Mouse (Mus musculus): ENCODE data around the gene Cdc34. TPM values are rescaled to one million over a fixed set of nuclear protein-coding genes. Genes with fewer than 3 reads are reported as not detected.

The Cdc34 gene
- polyA plus RNA-seq, 1 experiment from 2014 or later: 108 TPM

DNA sequence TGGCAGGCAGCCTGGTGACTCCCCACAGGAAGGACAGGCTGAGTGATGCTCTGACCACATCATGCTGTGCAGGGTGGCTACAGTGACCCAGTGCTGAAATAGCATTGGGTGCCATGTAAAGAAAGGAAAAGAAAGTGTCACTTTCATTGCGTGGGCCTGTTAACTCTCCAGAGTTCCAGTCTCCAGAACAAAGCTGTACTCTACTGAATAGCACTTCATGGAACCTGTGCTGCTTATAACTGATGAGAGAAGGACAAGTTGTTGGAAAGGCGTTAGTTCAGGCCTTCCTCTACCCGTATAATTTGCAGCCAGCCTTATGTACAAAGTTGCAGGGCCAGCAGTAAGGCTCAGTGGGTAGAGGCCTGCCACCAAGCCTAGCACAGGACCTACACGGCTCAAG, 6.7 kb downstream of the Cdc34 start, which contains the start of gene Gzmm:
Gene Gzmm, plus strand, starts transcription at position 301 of the 400 bp plus-strand sequence.
- Histone ChIP-seq H3K4me2 (no peak within 1 kb of the TSS), H3K4me3 (replicated peaks) (no peak within 1 kb of the TSS), H3K27ac (no peak within 1 kb of the TSS), H3K9me3 (no peaks in the 10 kb centered on the region), H3K4me1 (peaks cover 9% of the 10 kb centered on the region), H3K36me3 (peaks cover 47% of the 10 kb centered on the region), H3K9ac (no peak within 1 kb of the TSS), H3K27me3 (replicated peaks) (no peaks in the 10 kb centered on the region)
- no peak for ATAC-seq (ENCODE audit: insufficient read depth, low FRiP score, low read depth)
- 70% methylated on average over 4 of the region's 4 CpGs for WGBS

DNA sequence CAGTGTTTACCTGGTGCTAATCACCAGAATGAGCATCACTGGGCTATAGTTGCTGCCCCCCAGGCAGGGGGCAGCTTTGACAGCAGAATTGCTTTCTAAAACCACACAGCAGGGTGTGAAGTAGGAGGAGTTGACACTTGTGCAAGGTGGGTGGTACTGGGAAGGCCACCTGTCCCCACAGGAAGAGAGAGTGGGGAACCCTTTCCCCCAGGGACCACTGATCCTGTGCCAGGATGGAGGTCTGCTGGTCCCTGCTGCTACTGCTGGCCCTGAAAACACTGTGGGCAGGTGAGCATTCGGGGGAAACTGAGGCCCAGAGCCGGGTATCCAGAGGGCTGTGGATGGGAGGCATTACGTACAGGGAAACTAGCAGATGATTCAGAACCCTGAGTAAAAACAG, 7.2 kb downstream of the Cdc34 start:
- Histone ChIP-seq H3K4me3 (replicated peaks) (no peak overlapping the region), H3K36me3 (peaks cover 47% of the 10 kb centered on the region), H3K27me3 (replicated peaks) (no peaks in the 10 kb centered on the region), H3K9me3 (no peaks in the 10 kb centered on the region), H3K27ac (no peak overlapping the region), H3K9ac (no peak overlapping the region), H3K4me2 (no peak overlapping the region), H3K4me1 (peaks cover 5% of the 10 kb centered on the region)
- WGBS: 93% methylated on average over 3 of the region's 3 CpGs
- no peak for ATAC-seq (ENCODE audit: insufficient read depth, low FRiP score, low read depth)

DNA sequence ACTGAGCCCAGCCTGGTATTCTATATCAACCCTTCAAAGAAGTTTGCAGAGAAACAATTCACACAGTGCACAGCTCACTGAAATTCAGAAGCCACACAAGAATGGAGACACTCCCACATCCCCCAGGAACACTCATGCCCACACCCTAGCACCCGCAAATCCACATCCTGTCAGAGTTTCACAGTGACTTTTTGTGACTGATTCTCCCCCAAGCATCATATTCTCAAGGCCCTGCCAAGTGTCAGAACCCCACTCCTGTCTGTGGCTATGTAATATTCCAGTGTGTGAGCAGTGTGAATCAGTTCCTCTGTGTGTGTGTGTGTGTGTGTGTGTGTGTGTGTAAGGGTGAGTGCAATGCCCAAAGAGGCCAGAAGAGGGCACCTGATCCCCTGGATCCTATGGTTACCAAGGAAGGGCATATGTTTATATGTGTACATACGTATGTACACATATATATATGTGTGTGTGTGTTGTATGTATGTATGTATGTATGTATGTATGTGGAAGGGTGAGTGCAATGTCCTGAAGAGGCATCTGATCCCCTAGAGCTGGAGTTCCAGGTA, 10.1 kb downstream of the Cdc34 start:
- Histone ChIP-seq H3K9me3 (no peaks in the 10 kb centered on the region), H3K9ac (no peak overlapping the region), H3K27ac (no peak overlapping the region), H3K36me3 (peaks cover 24% of the 10 kb centered on the region), H3K27me3 (replicated peaks) (no peaks in the 10 kb centered on the region), H3K4me1 (peaks cover 23% of the 10 kb centered on the region), H3K4me2 (no peak overlapping the region), H3K4me3 (replicated peaks) (no peak overlapping the region)
- 90% methylated on average over 2 of the region's 2 CpGs for WGBS
- ATAC-seq (ENCODE audit: insufficient read depth, low FRiP score, low read depth): no peak

- no peaks in the 10 kb centered on the region for H3K27me3 ChIP-seq (replicated peaks)
- no peak for ATAC-seq (ENCODE audit: insufficient read depth, low FRiP score, low read depth)
- no peak overlapping the region for H3K9ac ChIP-seq
- no peaks in the 10 kb centered on the region for H3K9me3 ChIP-seq
- H3K4me1 ChIP-seq: peaks cover 33% of the 10 kb centered on the region
- peaks cover 8% of the 10 kb centered on the region for H3K36me3 ChIP-seq
- H3K27ac ChIP-seq: no peak overlapping the region
- 64% methylated on average over 12 of the region's 12 CpGs for WGBS
- no peak overlapping the region for H3K4me3 ChIP-seq (replicated peaks)
- no peak overlapping the region for H3K4me2 ChIP-seq
These were observed 11.8 kb downstream of the Cdc34 start for GRCm38 (mm10) chr10:79693580-79694378.

- H3K27me3 ChIP-seq (replicated peaks): no peaks in the 10 kb centered on the region
- 83% methylated on average over 6 of the region's 6 CpGs for WGBS
- H3K27ac ChIP-seq: no peak overlapping the region
- no peak overlapping the region for H3K4me2 ChIP-seq
- H3K36me3 ChIP-seq: peaks cover 2% of the 10 kb centered on the region; the same call in 1 of the 2 replicates
- H3K4me1 ChIP-seq: peaks cover 30% of the 10 kb centered on the region
- no peak overlapping the region for H3K9ac ChIP-seq
- ATAC-seq (ENCODE audit: insufficient read depth, low FRiP score, low read depth): no peak
- H3K9me3 ChIP-seq: no peaks in the 10 kb centered on the region
- no peak overlapping the region for H3K4me3 ChIP-seq (replicated peaks)
These were observed 12.3 kb downstream of the Cdc34 start for GRCm38 (mm10) chr10:79694379-79694655.

- H3K27me3 ChIP-seq (replicated peaks): no peaks in the 10 kb centered on the region
- no peaks in the 10 kb centered on the region for H3K36me3 ChIP-seq
- peak overlapping the region; percentile 8; the same call in 1 of the 2 replicates for H3K4me2 ChIP-seq
- no peaks in the 10 kb centered on the region for H3K9me3 ChIP-seq
- peak; percentile 43; the same call in 1 of the 2 replicates for ATAC-seq (ENCODE audit: insufficient read depth, low FRiP score, low read depth)
- 53% methylated on average over 13 of the region's 13 CpGs for WGBS
- H3K4me3 ChIP-seq (replicated peaks): no peak overlapping the region
- H3K9ac ChIP-seq: no peak overlapping the region
- H3K4me1 ChIP-seq: peaks cover 30% of the 10 kb centered on the region
- H3K27ac ChIP-seq: peak overlapping the region; percentile 83
These were observed 13.5 kb downstream of the Cdc34 start for GRCm38 (mm10) chr10:79695231-79696128.

- H3K27me3 ChIP-seq (replicated peaks): no peaks in the 10 kb centered on the region
- peak overlapping the region; percentile 83 for H3K27ac ChIP-seq
- 31% methylated on average over 9 of the region's 9 CpGs for WGBS
- peak; percentile 73 for ATAC-seq (ENCODE audit: insufficient read depth, low FRiP score, low read depth)
- peak overlapping the region; percentile 8 for H3K4me2 ChIP-seq
- no peaks in the 10 kb centered on the region for H3K36me3 ChIP-seq
- no peaks in the 10 kb centered on the region for H3K9me3 ChIP-seq
- no peak overlapping the region for H3K9ac ChIP-seq
- H3K4me1 ChIP-seq: peaks cover 34% of the 10 kb centered on the region
- no peak overlapping the region for H3K4me3 ChIP-seq (replicated peaks)
These were observed 14.2 kb downstream of the Cdc34 start for GRCm38 (mm10) chr10:79696129-79696651.

GRCm38 (mm10) chr10:79697916-79698315, 15.9 kb downstream of the Cdc34 start:
- no peak for ATAC-seq (ENCODE audit: insufficient read depth, low FRiP score, low read depth)
- no peak overlapping the region for H3K9ac ChIP-seq

DNA sequence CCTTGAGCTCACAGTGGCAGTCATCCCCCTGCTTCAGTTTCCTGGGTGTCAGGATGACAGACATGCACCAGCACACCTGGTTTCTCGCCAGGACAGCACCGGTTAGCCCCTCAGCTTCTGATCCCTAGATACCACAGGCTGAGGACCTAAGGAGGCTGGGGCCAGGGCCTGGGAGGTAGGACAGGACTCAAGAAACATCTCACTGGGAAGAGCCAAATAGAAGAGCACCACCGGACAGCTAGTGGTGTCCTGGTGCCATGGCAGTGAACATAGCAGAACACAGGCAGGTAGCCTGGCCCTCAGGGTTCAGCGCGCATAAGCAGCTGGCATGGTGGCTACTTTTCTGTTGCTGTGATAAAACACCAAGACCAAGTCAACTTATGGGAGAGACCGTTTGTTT, 16.5 kb downstream of the Cdc34 start:
- Histone ChIP-seq H3K4me2 (no peak overlapping the region), H3K36me3 (no peaks in the 10 kb centered on the region), H3K4me3 (replicated peaks) (no peak overlapping the region), H3K9me3 (no peaks in the 10 kb centered on the region), H3K9ac (no peak overlapping the region), H3K4me1 (peaks cover 43% of the 10 kb centered on the region), H3K27me3 (replicated peaks) (no peaks in the 10 kb centered on the region), H3K27ac (no peak overlapping the region)
- no peak for ATAC-seq (ENCODE audit: insufficient read depth, low FRiP score, low read depth)
- whole genome bisulfite sequencing: 91% methylated on average over 6 of the region's 6 CpGs

More at GRCm38 (mm10) chr10:79697916-79698315, 15.9 kb downstream of the Cdc34 start:
- Histone ChIP-seq H3K36me3 (no peaks in the 10 kb centered on the region), H3K27me3 (replicated peaks) (no peaks in the 10 kb centered on the region), H3K9me3 (no peaks in the 10 kb centered on the region), H3K27ac (peak overlapping the region; percentile 83; the same call in 1 of the 2 replicates), H3K4me2 (no peak overlapping the region), H3K4me1 (peaks cover 43% of the 10 kb centered on the region), H3K4me3 (replicated peaks) (no peak overlapping the region)
- WGBS: 71% methylated on average over 6 of the region's 6 CpGs

- ATAC-seq (ENCODE audit: insufficient read depth, low FRiP score, low read depth): no peak
- Histone ChIP-seq H3K4me3 (replicated peaks) (no peak overlapping the region), H3K27ac (peak overlapping the region; percentile 86), H3K9me3 (no peaks in the 10 kb centered on the region), H3K27me3 (replicated peaks) (no peaks in the 10 kb centered on the region), H3K9ac (no peak overlapping the region), H3K4me1 (peaks cover 44% of the 10 kb centered on the region), H3K36me3 (no peaks in the 10 kb centered on the region), H3K4me2 (no peak overlapping the region)
- 25% methylated on average over 7 of the region's 7 CpGs for WGBS
These were observed 18.7 kb downstream of the Cdc34 start for GRCm38 (mm10) chr10:79700676-79701075.

GRCm38 (mm10) chr10:79701443-79702129, 19.6 kb downstream of the Cdc34 start:
- Histone ChIP-seq H3K4me1 (peaks cover 44% of the 10 kb centered on the region), H3K4me3 (replicated peaks) (no peak overlapping the region), H3K9ac (no peak overlapping the region; the same call in 1 of the 2 replicates), H3K27me3 (replicated peaks) (no peaks in the 10 kb centered on the region), H3K36me3 (no peaks in the 10 kb centered on the region), H3K4me2 (no peak overlapping the region), H3K27ac (peak overlapping the region; percentile 86), H3K9me3 (no peaks in the 10 kb centered on the region)
- WGBS: 37% methylated on average over 10 of the region's 10 CpGs
- ATAC-seq (ENCODE audit: insufficient read depth, low FRiP score, low read depth): peak; percentile 43
